Mouse (Mus musculus) lung, embryonic 14.5 days (tissue): ENCODE results near the gene Gclc. TPM values are rescaled to one million over a fixed set of nuclear protein-coding genes. Genes with fewer than 3 reads are reported as not detected.

ENCODE experiments used
- ATAC-seq: fragments of 200-750 bp; cut with Nextera tagmentation; 2 replicates; pipeline ENCODE4 v1.8.0; 2017; ENCODE audit warnings: mild to moderate bottlenecking, moderate TSS enrichment, moderate library complexity; ENCODE audit not compliant: insufficient read depth
- DNase-seq: peaks from one replicate; pipeline ENCODE4 v3.0.0-alpha.2; 2015
- H3K27ac ChIP-seq: fragments of 300-500 bp; sonication (generic); 2 replicates; pipeline ENCODE4 v1.5.1; 2014; ENCODE audit warnings: low read depth, mild to moderate bottlenecking, moderate library complexity
- H3K27me3 ChIP-seq: fragments of 300-500 bp; sonication (generic); 2 replicates; pipeline ENCODE4 v1.6.1; 2014; ENCODE audit warnings: low read length, control low read depth; ENCODE audit not compliant: insufficient read depth
- H3K36me3 ChIP-seq: fragments of 300-500 bp; sonication (generic); 2 replicates; pipeline ENCODE4 v1.6.1; 2014; ENCODE audit warnings: control low read depth; ENCODE audit not compliant: insufficient read depth
- H3K4me1 ChIP-seq: fragments of 300-500 bp; sonication (generic); 2 replicates; pipeline ENCODE4 v1.6.1; 2014; ENCODE audit warnings: antibody characterized with exemption, control low read depth; ENCODE audit not compliant: insufficient read depth
- H3K4me2 ChIP-seq: fragments of 300-500 bp; sonication (generic); 2 replicates; pipeline ENCODE4 v1.6.1; 2014; ENCODE audit warnings: mild to moderate bottlenecking
- H3K4me3 ChIP-seq: fragments of 300-500 bp; sonication (generic); 2 replicates; pipeline ENCODE4 v1.5.1; 2014; ENCODE audit warnings: low read depth, low read length
- H3K9ac ChIP-seq: fragments of 300-500 bp; sonication (generic); 2 replicates; pipeline ENCODE4 v1.6.1; 2014
- H3K9me3 ChIP-seq: fragments of 300-500 bp; sonication (generic); 2 replicates; pipeline ENCODE4 v1.6.1; 2016; ENCODE audit warnings: low read depth, low read length, control low read depth
- CTCF ChIP-seq: IDR thresholded peaks from 2 replicates; pipeline ENCODE4 v1.5.1; 2016; ENCODE audit warnings: antibody characterized with exemption, low read depth
- WGBS: fragments of 180-500 bp; shearing (Covaris S2); extraction: QIAGEN DNeasy Blood & Tissue Kit; methylation state at CpG from one replicate; pipeline ENCODE4 v1.1.7; 2014; 5-methylcytosine and 5-hydroxymethylcytosine counted together
- polyA plus RNA-seq: library from polyadenylated mRNA; unstranded; fragments of >200 nt; fragmentation: Nextera tagmentation; extraction: Ambion mirVana; gene quantifications from 2 replicates; pipeline ENCODE4 v1.2.1, GENCODE M21; 2014

The Gclc gene
- polyA plus RNA-seq, 1 experiment from 2014 or later: 21.2 TPM

DNA sequence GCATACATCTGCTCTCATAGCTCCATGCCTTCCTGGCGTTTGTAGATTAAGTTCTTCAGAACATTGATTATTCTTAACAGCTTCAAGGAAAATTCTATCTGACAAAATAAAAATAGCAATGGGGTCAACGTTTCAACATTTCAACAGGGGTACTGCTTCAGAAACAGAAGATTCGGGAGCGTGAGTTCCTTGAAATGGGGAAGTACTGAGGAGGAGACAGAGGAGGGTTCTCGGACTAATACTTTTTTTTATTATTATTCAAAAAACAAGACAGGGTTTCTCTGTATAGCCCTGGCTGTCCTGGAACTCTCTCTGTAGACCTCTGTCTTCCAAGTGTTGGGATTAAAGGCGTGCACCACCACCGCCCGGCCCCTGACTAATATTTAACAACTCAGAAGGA lies 28.9 kb upstream of the Gclc start:
- ATAC-seq: no peak
- H3K27me3 ChIP-seq: no peaks in the 10 kb centered on the region

DNA sequence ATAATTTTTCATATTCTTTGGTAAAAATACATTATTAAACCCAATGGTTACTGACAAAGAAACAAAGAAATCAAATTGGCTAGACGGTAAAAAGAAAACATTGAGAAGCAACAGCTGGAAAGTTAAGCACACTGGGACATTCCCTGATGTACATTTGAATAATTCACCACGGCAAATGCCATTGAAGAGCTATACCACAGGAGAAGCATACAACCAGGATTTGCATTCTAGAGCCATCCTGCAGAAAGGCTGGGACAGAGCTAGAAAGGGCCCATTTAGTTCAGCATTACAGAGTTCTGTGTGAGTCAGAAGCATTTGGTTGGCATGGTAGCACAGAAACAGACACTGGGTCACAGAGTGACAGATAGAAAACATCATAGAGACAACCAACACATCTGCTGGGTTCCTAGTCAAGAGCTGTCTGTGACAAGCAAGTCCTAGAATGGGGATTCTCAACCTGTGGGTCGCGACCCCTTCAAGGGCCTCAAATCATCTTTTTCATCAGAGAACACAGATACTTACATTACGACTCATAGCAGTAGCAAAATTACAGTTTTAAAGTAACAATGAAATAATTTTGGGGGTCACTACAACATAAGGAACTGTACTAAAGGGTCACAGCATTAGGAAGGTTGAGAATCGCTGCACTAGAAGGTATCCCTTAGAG lies 28.2 kb upstream of the Gclc start:
- no peaks in the 10 kb centered on the region for H3K36me3 ChIP-seq
- no peak for TF ChIP-seq CTCF
- no peaks in the 10 kb centered on the region for H3K27me3 ChIP-seq
- 82% methylated on average over 6 of the region's 6 CpGs for WGBS
- no peak for DNase-seq
- ATAC-seq: no peak
- H3K27ac ChIP-seq: no peak overlapping the region
- H3K9me3 ChIP-seq: no peaks in the 10 kb centered on the region
- H3K4me1 ChIP-seq: no peaks in the 10 kb centered on the region
- H3K9ac ChIP-seq: no peak overlapping the region
- H3K4me3 ChIP-seq: no peak overlapping the region
- no peak overlapping the region for H3K4me2 ChIP-seq

More for the DNA sequence above, 28.9 kb upstream of the Gclc start:
- Histone ChIP-seq H3K9me3 (no peaks in the 10 kb centered on the region), H3K4me1 (no peaks in the 10 kb centered on the region), H3K4me2 (no peak overlapping the region), H3K9ac (no peak overlapping the region), H3K27ac (no peak overlapping the region), H3K4me3 (no peak overlapping the region), H3K36me3 (no peaks in the 10 kb centered on the region)
- TF ChIP-seq CTCF: no peak
- DNase-seq: no peak
- WGBS: 78% methylated on average over 8 of the region's 8 CpGs

DNA sequence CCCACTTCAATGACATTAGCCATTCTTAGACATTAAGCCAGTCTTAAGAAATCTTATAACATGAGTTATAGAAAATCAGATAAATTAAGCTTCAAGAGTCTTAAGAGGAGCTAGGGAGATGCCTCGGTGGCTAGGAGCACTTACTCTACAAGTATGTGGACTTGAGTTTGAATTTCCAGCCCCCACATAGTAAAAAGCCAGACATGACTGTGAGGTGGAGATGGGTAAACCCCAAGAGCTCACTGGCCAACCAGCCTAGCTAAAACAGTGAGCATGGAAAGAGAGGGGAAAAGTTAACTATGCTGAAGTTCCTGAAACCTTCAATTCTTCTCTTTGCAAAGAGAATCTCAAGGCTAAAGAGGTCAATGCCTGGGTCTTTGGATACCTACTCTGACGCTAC lies 27.3 kb upstream of the Gclc start:
- no peaks in the 10 kb centered on the region for H3K9me3 ChIP-seq
- TF ChIP-seq CTCF: no peak
- H3K27ac ChIP-seq: no peak overlapping the region
- no peaks in the 10 kb centered on the region for H3K4me1 ChIP-seq
- 73% methylated on average over 2 of the region's 2 CpGs for WGBS
- H3K9ac ChIP-seq: no peak overlapping the region
- H3K27me3 ChIP-seq: no peaks in the 10 kb centered on the region
- H3K4me2 ChIP-seq: no peak overlapping the region
- H3K36me3 ChIP-seq: no peaks in the 10 kb centered on the region
- DNase-seq (no peak), ATAC-seq (no peak)
- no peak overlapping the region for H3K4me3 ChIP-seq

DNA sequence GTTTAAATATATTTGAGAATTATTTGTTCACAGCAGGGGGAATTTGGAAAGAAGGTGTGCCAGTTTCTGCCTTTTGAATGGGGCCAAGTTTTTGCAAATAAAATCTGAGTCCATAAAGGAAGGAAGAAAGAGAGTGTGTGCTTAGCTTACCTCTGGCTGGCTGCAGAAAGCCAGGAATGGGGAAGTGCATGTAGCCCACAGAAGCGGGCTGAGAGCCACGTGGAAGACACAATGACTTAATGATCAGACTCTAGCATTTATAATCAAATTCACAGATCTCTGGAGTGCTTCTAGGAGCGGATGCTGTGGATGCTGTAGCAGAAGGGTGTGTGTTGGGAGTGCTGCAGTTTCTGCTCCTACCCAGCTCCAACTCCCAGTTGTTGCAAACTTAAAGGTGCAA lies 22.3 kb upstream of the Gclc start:
- no peaks in the 10 kb centered on the region for H3K4me1 ChIP-seq
- H3K27me3 ChIP-seq: no peaks in the 10 kb centered on the region
- H3K27ac ChIP-seq: no peak overlapping the region
- H3K36me3 ChIP-seq: no peaks in the 10 kb centered on the region
- H3K9ac ChIP-seq: no peak overlapping the region
- ATAC-seq: no peak
- H3K4me3 ChIP-seq: no peak overlapping the region
- H3K9me3 ChIP-seq: no peaks in the 10 kb centered on the region
- no peak for TF ChIP-seq CTCF
- no peak overlapping the region for H3K4me2 ChIP-seq
- DNase-seq: peak; percentile 34
- WGBS: 49% methylated on average over 3 of the region's 3 CpGs

DNA sequence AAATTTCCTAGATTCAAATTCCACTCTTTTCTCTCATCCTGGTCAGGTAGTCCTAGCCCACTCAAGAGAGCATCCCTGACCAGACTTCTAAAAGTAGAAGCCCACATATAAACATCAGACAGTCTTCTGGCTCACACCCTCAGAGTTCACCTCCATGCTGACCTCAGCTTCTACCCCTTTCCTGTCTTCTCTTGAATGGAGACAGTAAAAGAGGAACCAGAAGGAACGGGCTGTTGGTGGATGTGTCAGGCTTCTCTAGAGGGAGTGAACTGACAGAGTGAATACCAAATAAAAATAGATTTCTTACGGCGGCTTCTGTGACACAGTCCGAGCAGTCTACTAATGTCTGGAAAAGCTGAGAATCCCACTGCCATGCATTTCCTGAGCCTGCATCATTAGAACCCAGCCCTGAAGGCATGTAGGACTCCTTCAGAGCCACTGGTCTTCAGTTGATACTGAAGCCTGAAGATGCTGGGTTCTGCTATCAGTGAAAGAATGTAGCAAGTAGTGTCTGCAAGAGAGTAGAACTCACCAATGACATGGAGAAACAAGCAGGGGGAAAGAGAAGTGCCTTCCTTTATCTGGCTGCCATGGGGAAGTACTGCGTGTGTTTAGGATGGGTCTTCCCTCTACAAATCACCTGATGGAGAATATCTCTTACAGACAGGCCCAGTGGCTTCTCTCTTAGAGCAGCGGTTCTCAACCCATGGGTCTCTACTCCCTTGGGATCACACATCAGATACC lies 16.9 kb upstream of the Gclc start:
- no peaks in the 10 kb centered on the region for H3K4me1 ChIP-seq
- H3K9ac ChIP-seq: no peak overlapping the region
- no peaks in the 10 kb centered on the region for H3K36me3 ChIP-seq
- no peaks in the 10 kb centered on the region for H3K27me3 ChIP-seq
- no peak for ATAC-seq
- WGBS: 68% methylated on average over 6 of the region's 6 CpGs
- H3K9me3 ChIP-seq: no peaks in the 10 kb centered on the region
- no peak for TF ChIP-seq CTCF
- H3K4me3 ChIP-seq: no peak overlapping the region
- DNase-seq: no peak
- no peak overlapping the region for H3K27ac ChIP-seq
- no peak overlapping the region for H3K4me2 ChIP-seq

DNA sequence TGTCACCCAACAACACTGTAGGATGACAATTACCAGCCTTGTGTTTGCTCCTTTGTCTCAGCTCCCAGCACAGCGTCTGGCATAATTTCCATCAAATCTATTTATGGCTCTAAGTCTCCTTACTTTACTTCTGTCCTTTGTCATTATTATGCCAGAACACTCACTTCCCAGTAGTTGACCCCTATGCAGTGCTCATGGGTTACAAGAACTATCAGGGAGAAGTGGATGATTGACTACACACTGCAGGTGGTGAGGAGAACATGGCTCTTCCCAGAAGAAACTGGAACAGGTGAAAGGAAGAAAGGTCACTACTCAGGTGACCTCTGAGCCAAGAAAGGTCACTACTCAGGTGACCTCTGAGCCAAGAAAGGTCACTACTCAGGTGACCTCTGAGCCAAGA lies 12.9 kb upstream of the Gclc start:
- H3K4me1 ChIP-seq: no peaks in the 10 kb centered on the region
- H3K27me3 ChIP-seq: no peaks in the 10 kb centered on the region
- no peak overlapping the region for H3K4me3 ChIP-seq
- no peak overlapping the region for H3K4me2 ChIP-seq
- no peak for TF ChIP-seq CTCF
- DNase-seq (no peak), ATAC-seq (no peak)
- H3K27ac ChIP-seq: no peak overlapping the region
- WGBS: 65% methylated on average over 1 of the region's 1 CpGs
- no peaks in the 10 kb centered on the region for H3K36me3 ChIP-seq
- H3K9me3 ChIP-seq: no peaks in the 10 kb centered on the region
- no peak overlapping the region for H3K9ac ChIP-seq

DNA sequence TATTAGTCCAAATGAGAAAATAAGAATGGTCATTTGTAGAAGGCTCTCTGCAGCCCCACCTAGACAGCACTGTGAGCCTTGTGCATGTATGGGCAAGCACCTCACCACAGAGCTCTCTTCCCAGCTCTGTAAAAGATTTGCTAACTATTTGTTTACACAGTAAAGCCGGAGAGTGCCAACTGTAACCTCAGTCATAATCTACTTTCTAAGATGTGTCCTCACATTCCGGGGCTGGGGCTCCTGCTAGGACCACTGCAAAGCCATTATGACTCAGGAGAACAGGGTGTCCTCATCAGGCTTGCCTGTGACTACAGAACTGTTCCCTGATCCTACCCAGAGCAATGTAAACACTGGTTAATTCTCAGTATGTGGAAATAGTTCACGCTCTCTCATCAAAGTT lies 9.5 kb upstream of the Gclc start:
- peak; percentile 34 for DNase-seq
- ATAC-seq: peak; percentile 47; the same call in 1 of the 2 replicates

More for the DNA sequence above, 9.5 kb upstream of the Gclc start:
- no peak for TF ChIP-seq CTCF
- H3K27me3 ChIP-seq: no peaks in the 10 kb centered on the region
- no peaks in the 10 kb centered on the region for H3K36me3 ChIP-seq
- H3K9ac ChIP-seq: no peak overlapping the region
- H3K9me3 ChIP-seq: no peaks in the 10 kb centered on the region
- H3K4me3 ChIP-seq: no peak overlapping the region
- WGBS: 26% methylated on average over 3 of the region's 3 CpGs
- no peaks in the 10 kb centered on the region for H3K4me1 ChIP-seq
- H3K27ac ChIP-seq: no peak overlapping the region; the same call in 1 of the 2 replicates
- no peak overlapping the region for H3K4me2 ChIP-seq
